Mouse (Mus musculus) liver, embryonic 14.5 days (tissue): ENCODE measurements around the gene Omt2a. TPM values are rescaled to one million over a fixed set of nuclear protein-coding genes. Genes with fewer than 3 reads are reported as not detected.
A peak's percentile ranks its signal among the peaks of the same experiment; 100 is the strongest.
"Not testable (repeated sequence)": the region's sequence is repeated elsewhere in the genome, so short reads cannot be mapped to it uniquely, and the experiment has no call there.

Experiments used
- ATAC-seq: fragments of 200-750 bp; cut with Nextera tagmentation; 2 replicates; pipeline ENCODE4 v1.8.0; 2017; ENCODE audit warnings: moderate number of reproducible peaks, mild to moderate bottlenecking, moderate library complexity; ENCODE audit not compliant: insufficient read depth
- DNase-seq, 3 experiments: peaks; one replicate each; pipeline ENCODE4 v3.0.0-alpha.2; 2012 to 2013; ENCODE audit warnings: low read depth in 3 of 3, low spot score in 3 of 3
- H3K27ac ChIP-seq: fragments of 300-500 bp; sonication (generic); 2 replicates; pipeline ENCODE4 v1.5.1; 2014; ENCODE audit warnings: moderate library complexity, mild to moderate bottlenecking, control low read depth, inconsistent platforms
- H3K27me3 ChIP-seq: fragments of 300-500 bp; sonication (generic); 2 replicates; pipeline ENCODE4 v1.6.1; 2014; ENCODE audit warnings: mild to moderate bottlenecking, low read length, moderate library complexity; ENCODE audit not compliant: control insufficient read depth, insufficient read depth
- H3K36me3 ChIP-seq: fragments of 300-500 bp; sonication (generic); replicated peaks from 2 replicates; pipeline ENCODE4 v1.6.1; 2014; ENCODE audit warnings: low read depth; ENCODE audit not compliant: control insufficient read depth, insufficient read depth
- H3K4me1 ChIP-seq, 2 experiments: fragments of 200-500 bp in 1 of 2; fragments of 300-500 bp in 1 of 2; sonication (generic) in 1 of 2; replicated peaks; 2 replicates each; pipeline ENCODE4 v1.6.1; 2012 to 2014; ENCODE audit warnings: antibody characterized with exemption in 1 of 2, inconsistent platforms in 1 of 2, low read length in 1 of 2; ENCODE audit not compliant: control insufficient read depth in 2 of 2, insufficient read depth in 2 of 2
- H3K4me2 ChIP-seq: fragments of 300-500 bp; sonication (generic); 2 replicates; pipeline ENCODE4 v1.6.1; 2014; ENCODE audit warnings: low read depth, mild to moderate bottlenecking, control low read depth, moderate library complexity
- H3K4me3 ChIP-seq, 2 experiments: fragments of 200-500 bp in 1 of 2; fragments of 300-500 bp in 1 of 2; sonication (generic) in 1 of 2; 2 replicates each; pipeline ENCODE4 v1.5.1; 2012 to 2014; ENCODE audit warnings: low read depth in 2 of 2, low read length in 2 of 2, mild to moderate bottlenecking in 2 of 2, control low read depth in 1 of 2, inconsistent platforms in 1 of 2, moderate library complexity in 1 of 2; ENCODE audit not compliant: insufficient read depth in 1 of 2
- H3K9ac ChIP-seq: fragments of 300-500 bp; sonication (generic); replicated peaks from 2 replicates; pipeline ENCODE4 v1.6.1; 2014; ENCODE audit warnings: mild to moderate bottlenecking, control low read depth, moderate library complexity
- H3K9me3 ChIP-seq: fragments of 300-500 bp; sonication (generic); 2 replicates; pipeline ENCODE4 v1.6.1; 2016; ENCODE audit warnings: low read length, mixed read lengths; ENCODE audit not compliant: control insufficient read depth
- CTCF ChIP-seq: IDR thresholded peaks from 2 replicates; pipeline ENCODE4 v1.5.1; 2016; ENCODE audit warnings: antibody characterized with exemption, low read depth, control low read depth
- EP300 ChIP-seq: IDR thresholded peaks from 2 replicates; pipeline ENCODE4 v1.6.1; 2016; ENCODE audit warnings: antibody characterized with exemption, low read depth
- WGBS: fragments of 180-500 bp; shearing (Covaris S2); extraction: QIAGEN DNeasy Blood & Tissue Kit; methylation state at CpG from one replicate; pipeline ENCODE4 v1.1.7; 2014; ENCODE audit not compliant: insufficient replicate concordance; 5-methylcytosine and 5-hydroxymethylcytosine counted together
- polyA plus RNA-seq, 2 experiments: library from polyadenylated mRNA; depleted of rRNA in 1 of 2; stranded (reverse) in 1 of 2; unstranded in 1 of 2; fragments of >200 nt; fragmentation: Nextera tagmentation in 1 of 2; extraction: Ambion mirVana in 1 of 2; gene quantifications; 2 replicates each; pipeline versions ENCODE4 v1.2.1 to v1.2.3; 2012 to 2014

Gene Omt2a
- polyA plus RNA-seq, 2 experiments = not detected

GRCm38 (mm10) chr9:78355611-78356010 is 41.0 kb upstream of the Omt2a start, which contains the start of gene Gsta2:
Gene Gsta2 (minus strand): TSS chr9:78355788.
- ATAC-seq = no peak
- Histone ChIP-seq H3K27ac (no peak within 1 kb of the TSS), H3K4me3 (no peak within 1 kb of the TSS), H3K4me1 (no peaks in the 10 kb centered on the region), H3K9ac (no peak within 1 kb of the TSS), H3K27me3 (no peaks in the 10 kb centered on the region), H3K4me2 (no peak within 1 kb of the TSS), H3K36me3 (no peaks in the 10 kb centered on the region), H3K9me3 (no peaks in the 10 kb centered on the region)
- TF ChIP-seq CTCF = no peak
- no peak for TF ChIP-seq EP300
- WGBS = 67% methylated on average over 8 of the region's 8 CpGs
- DNase-seq = no peak

GRCm38 (mm10) chr9:78354665-78355578 is 40.3 kb upstream of the Omt2a start:
- no peak for TF ChIP-seq CTCF
- no peak for TF ChIP-seq EP300
- no peak overlapping the region for H3K27ac ChIP-seq

GRCm38 (mm10) chr9:78351504-78352220 is 37.1 kb upstream of the Omt2a start:
- no peak for DNase-seq
- Histone ChIP-seq H3K27ac (no peak overlapping the region), H3K4me3 (no peak overlapping the region), H3K36me3 (no peaks in the 10 kb centered on the region), H3K9me3 (no peaks in the 10 kb centered on the region), H3K4me2 (no peak overlapping the region), H3K4me1 (no peaks in the 10 kb centered on the region), H3K9ac (no peak overlapping the region), H3K27me3 (no peaks in the 10 kb centered on the region)
- TF ChIP-seq CTCF = no peak
- no peak for TF ChIP-seq EP300
- no peak for ATAC-seq
- WGBS = 49% methylated on average over 6 of the region's 6 CpGs

More at GRCm38 (mm10) chr9:78354665-78355578, 40.3 kb upstream of the Omt2a start:
- Histone ChIP-seq H3K4me2 (no peak overlapping the region), H3K27me3 (no peaks in the 10 kb centered on the region), H3K9me3 (no peaks in the 10 kb centered on the region), H3K9ac (no peak overlapping the region), H3K4me3 (no peak overlapping the region), H3K36me3 (no peaks in the 10 kb centered on the region), H3K4me1 (no peaks in the 10 kb centered on the region)
- DNase-seq = peak in 1 of 3 experiments; percentile 7
- 63% methylated on average over 11 of the region's 11 CpGs for WGBS
- no peak for ATAC-seq

GRCm38 (mm10) chr9:78350007-78350406 is 35.4 kb upstream of the Omt2a start:
- DNase-seq, H3K27ac ChIP-seq, H3K4me1 ChIP-seq, H3K36me3 ChIP-seq, H3K27me3 ChIP-seq, H3K4me3 ChIP-seq, H3K4me2 ChIP-seq, H3K9ac ChIP-seq, H3K9me3 ChIP-seq, ATAC-seq: not testable (repeated sequence)

- H3K36me3 ChIP-seq, H3K4me1 ChIP-seq, DNase-seq, H3K4me3 ChIP-seq, H3K9ac ChIP-seq, ATAC-seq, H3K4me2 ChIP-seq, H3K27ac ChIP-seq, H3K9me3 ChIP-seq, H3K27me3 ChIP-seq: not testable (repeated sequence)
- WGBS = 52% methylated on average over 3 of the region's 3 CpGs
These were observed 34.5 kb upstream of the Omt2a start for GRCm38 (mm10) chr9:78349141-78349540.

GRCm38 (mm10) chr9:78348206-78349004 is 33.8 kb upstream of the Omt2a start:
- DNase-seq, H3K4me2 ChIP-seq, H3K27me3 ChIP-seq, H3K27ac ChIP-seq, H3K9ac ChIP-seq, ATAC-seq, H3K4me3 ChIP-seq, H3K36me3 ChIP-seq, H3K4me1 ChIP-seq, H3K9me3 ChIP-seq: not testable (repeated sequence)
- WGBS = 34% methylated on average over 6 of the region's 6 CpGs
